Mouse (Mus musculus) megakaryocyte, embryonic 14.5 days (primary cell): ENCODE results near the gene Med11.

Experiments used
- FLI1 ChIP-seq: IDR thresholded peaks from 2 replicates; pipeline ENCODE4 v1.6.1; 2012; ENCODE audit warnings: low read length, inconsistent platforms, mixed read lengths
- GATA1 ChIP-seq: IDR thresholded peaks from 3 replicates; pipeline ENCODE4 v1.6.1; 2012; ENCODE audit warnings: mixed read lengths, low read length, inconsistent platforms, borderline replicate concordance

- no peak for TF ChIP-seq GATA1
- TF ChIP-seq FLI1, result no peak
These were observed 7.9 kb downstream of the Med11 start, which contains the start of gene Cxcl16 for GRCm38 (mm10) chr11:70459601-70460101.
